Mouse (Mus musculus) lung, adult 2 months (tissue): Measurements from ENCODE around the gene 1700061G19Rik.

ENCODE experiments used
- CTCF ChIP-seq: fragments of 200-500 bp; IDR thresholded peaks from 2 replicates; pipeline ENCODE4 v1.5.1; 2011; ENCODE audit warnings: mild to moderate bottlenecking, low read length, control low read depth; ENCODE audit not compliant: insufficient read depth
- POLR2A ChIP-seq: fragments of 200-500 bp; IDR thresholded peaks from 2 replicates; pipeline ENCODE4 v1.6.1; 2011; ENCODE audit warnings: low read depth, mild to moderate bottlenecking, control low read depth, low read length, borderline replicate concordance; ENCODE audit errors: extremely low read depth

GRCm38 (mm10) chr17:56858216-56858615 lies 17.1 kb upstream of the 1700061G19Rik start:
- TF ChIP-seq CTCF (peak; percentile 98), POLR2A (no peak)
